Mouse (Mus musculus) lung, embryonic 16.5 days (tissue): ENCODE results near the gene Ern2. TPM values are rescaled to one million over a fixed set of nuclear protein-coding genes. Genes with fewer than 3 reads are reported as not detected.

Experiments used
- ATAC-seq: fragments of 200-750 bp; cut with Nextera tagmentation; 2 replicates; pipeline ENCODE4 v1.8.0; 2017; ENCODE audit warnings: low read depth, mild to moderate bottlenecking, moderate library complexity
- H3K27ac ChIP-seq: fragments of 300-500 bp; sonication (generic); 2 replicates; pipeline ENCODE4 v1.5.1; 2014; ENCODE audit warnings: mild to moderate bottlenecking, control low read depth, low read length
- H3K27me3 ChIP-seq: fragments of 300-500 bp; sonication (generic); 2 replicates; pipeline ENCODE4 v1.6.1; 2014; ENCODE audit warnings: low read depth, low read length, mixed read lengths; ENCODE audit not compliant: control insufficient read depth, insufficient read depth
- H3K36me3 ChIP-seq: fragments of 300-500 bp; sonication (generic); 2 replicates; pipeline ENCODE4 v1.6.1; 2014; ENCODE audit warnings: low read length; ENCODE audit not compliant: control insufficient read depth, insufficient read depth
- H3K4me1 ChIP-seq: fragments of 300-500 bp; sonication (generic); replicated peaks from 2 replicates; pipeline ENCODE4 v1.6.1; 2014; ENCODE audit warnings: low read length, mixed read lengths; ENCODE audit not compliant: control insufficient read depth, insufficient read depth
- H3K4me2 ChIP-seq: fragments of 300-500 bp; sonication (generic); 2 replicates; pipeline ENCODE4 v1.6.1; 2014; ENCODE audit warnings: low read depth, low read length, control low read depth
- H3K4me3 ChIP-seq: fragments of 300-500 bp; sonication (generic); 2 replicates; pipeline ENCODE4 v1.5.1; 2014; ENCODE audit warnings: mild to moderate bottlenecking, low read length, control low read depth
- H3K9ac ChIP-seq: fragments of 300-500 bp; sonication (generic); 2 replicates; pipeline ENCODE4 v1.6.1; 2014; ENCODE audit warnings: low read length, control low read depth
- H3K9me3 ChIP-seq: fragments of 300-500 bp; sonication (generic); 2 replicates; pipeline ENCODE4 v1.6.1; 2016; ENCODE audit warnings: low read length; ENCODE audit not compliant: control insufficient read depth
- WGBS: fragments of 180-500 bp; shearing (Covaris S2); extraction: QIAGEN DNeasy Blood & Tissue Kit; methylation state at CpG from one replicate; pipeline ENCODE4 v1.1.7; 2014; 5-methylcytosine and 5-hydroxymethylcytosine counted together
- polyA plus RNA-seq: library from polyadenylated mRNA; unstranded; fragments of >200 nt; fragmentation: Nextera tagmentation; extraction: Ambion mirVana; gene quantifications from 2 replicates; pipeline ENCODE4 v1.2.1, GENCODE M21; 2015

Ern2 gene
- polyA plus RNA-seq, 1 experiment from 2014 or later, result 0.34 TPM

DNA sequence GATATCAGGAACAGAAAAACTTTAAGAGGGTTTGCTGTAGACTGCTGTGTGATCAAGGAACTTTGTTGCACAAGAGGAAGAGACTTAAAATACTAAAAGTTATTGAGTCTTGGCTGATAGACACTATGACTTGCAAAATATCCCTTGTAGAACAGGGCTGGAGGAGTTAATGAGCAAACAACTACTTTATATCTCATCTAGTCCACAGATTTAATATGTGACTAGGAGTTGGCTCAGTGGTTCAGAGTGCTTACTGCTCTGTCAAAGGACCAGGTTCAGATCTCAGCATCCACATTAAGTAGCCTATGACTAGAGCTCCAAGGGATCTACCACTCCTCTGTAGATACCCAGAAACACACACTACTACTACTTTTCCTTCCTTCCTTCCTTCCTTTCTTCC, 48.9 kb downstream of the Ern2 start:
- no peak overlapping the region for H3K4me3 ChIP-seq
- no peak overlapping the region for H3K4me2 ChIP-seq
- no peaks in the 10 kb centered on the region for H3K27me3 ChIP-seq
- no peak overlapping the region for H3K9ac ChIP-seq
- peaks cover 6% of the 10 kb centered on the region for H3K4me1 ChIP-seq
- no peak overlapping the region for H3K27ac ChIP-seq
- no peaks in the 10 kb centered on the region for H3K9me3 ChIP-seq
- H3K36me3 ChIP-seq, result peaks cover 44% of the 10 kb centered on the region
- ATAC-seq, result no peak

DNA sequence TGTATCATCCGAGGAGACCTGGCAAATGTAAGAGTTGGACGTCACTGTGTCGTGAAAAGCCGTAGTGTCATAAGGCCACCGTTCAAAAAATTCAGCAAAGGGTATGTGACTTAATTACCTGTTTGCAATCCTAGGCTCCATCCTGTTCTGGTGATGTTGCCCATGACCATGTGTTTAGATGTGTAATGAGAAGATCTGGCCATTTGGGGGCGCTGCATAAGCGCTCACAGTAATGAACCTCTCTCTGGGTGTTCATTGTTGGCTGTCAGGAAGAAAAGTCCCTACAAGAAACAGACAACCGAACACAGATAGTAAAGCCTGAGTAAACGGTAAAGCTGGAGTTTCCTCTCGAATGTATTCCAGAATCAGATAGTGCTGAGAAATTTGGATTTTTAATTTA, 50.9 kb downstream of the Ern2 start:
- H3K36me3 ChIP-seq, result peaks cover 35% of the 10 kb centered on the region
- no peak overlapping the region for H3K4me3 ChIP-seq
- H3K27ac ChIP-seq, result no peak overlapping the region
- no peak for ATAC-seq
- no peak overlapping the region for H3K9ac ChIP-seq
- H3K9me3 ChIP-seq, result no peaks in the 10 kb centered on the region
- H3K4me1 ChIP-seq, result peaks cover 8% of the 10 kb centered on the region
- no peak overlapping the region for H3K4me2 ChIP-seq
- 68% methylated on average over 10 of the region's 10 CpGs for WGBS
- H3K27me3 ChIP-seq, result no peaks in the 10 kb centered on the region

DNA sequence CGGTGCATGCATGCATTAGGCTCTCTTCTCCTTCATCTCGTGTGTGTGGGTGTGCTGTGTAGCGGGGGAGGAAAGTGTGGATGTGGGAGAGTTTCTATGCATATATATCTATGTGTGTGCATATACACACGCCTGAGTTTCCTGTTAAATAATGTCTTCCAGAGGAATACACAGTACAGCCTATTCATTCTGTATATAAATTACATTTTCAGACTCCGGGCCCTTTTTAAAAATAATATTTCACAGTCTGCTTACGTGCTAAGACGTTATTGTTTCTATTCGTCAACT, 52.7 kb downstream of the Ern2 start:
- Histone ChIP-seq H3K4me3 (peak overlapping the region; percentile 91), H3K27ac (peak overlapping the region; percentile 42; the same call in 1 of the 2 replicates), H3K4me2 (peak overlapping the region; percentile 65), H3K9ac (peak overlapping the region; percentile 86), H3K4me1 (peaks cover 8% of the 10 kb centered on the region), H3K27me3 (no peaks in the 10 kb centered on the region), H3K9me3 (no peaks in the 10 kb centered on the region), H3K36me3 (peaks cover 18% of the 10 kb centered on the region)
- 11% methylated on average over 8 of the region's 8 CpGs for WGBS
- ATAC-seq, result no peak

DNA sequence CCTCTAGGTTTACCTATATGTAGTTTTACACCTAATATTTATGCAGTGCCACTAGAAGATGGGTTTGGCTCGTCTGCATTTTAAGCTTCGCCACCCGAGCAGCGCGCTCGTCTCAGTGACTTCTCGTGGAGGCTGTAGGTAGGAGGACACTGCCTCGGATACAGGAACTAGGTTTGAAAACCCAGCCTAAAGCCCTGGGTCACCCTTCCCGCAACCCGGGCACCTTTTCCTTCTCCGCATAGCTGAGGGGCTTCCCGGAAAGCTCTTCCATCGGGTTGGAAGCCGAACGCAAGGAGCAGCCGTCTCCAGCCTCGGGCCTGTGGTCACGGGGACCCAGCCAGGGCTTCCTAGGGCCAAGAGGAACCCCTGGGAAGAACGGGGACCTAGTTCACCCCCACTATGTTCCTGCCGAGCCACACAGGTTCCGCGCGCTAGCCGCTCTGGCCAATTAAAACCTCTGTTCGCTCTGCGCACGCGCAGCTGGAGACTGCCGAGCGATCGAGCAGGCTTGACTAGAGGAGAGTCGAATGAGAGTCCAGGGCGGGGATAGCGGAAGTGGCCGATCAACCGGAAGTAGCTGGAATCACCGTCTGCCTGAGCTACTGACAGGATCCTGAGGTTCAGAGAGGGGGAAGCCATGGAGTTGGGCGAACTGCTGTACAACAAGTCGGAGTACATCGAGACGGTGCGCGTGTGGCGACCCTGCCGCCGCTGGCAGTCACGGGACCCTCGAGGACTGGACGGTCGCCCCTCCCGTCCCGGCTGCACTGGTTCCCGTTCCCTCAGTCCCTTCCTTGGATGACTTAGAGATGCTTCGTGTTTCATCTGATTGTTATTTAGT, 53.3 kb downstream of the Ern2 start, which contains the start of the genes Palb2 and Dctn5:
Palb2 (minus strand) TSS at position 489 of the 841 bp plus-strand sequence.
Dctn5 (plus strand) TSS at position 545 of the 841 bp plus-strand sequence.
- 0% methylated on average over 54 of the region's 54 CpGs for WGBS
- peak; percentile 99 for ATAC-seq

DNA sequence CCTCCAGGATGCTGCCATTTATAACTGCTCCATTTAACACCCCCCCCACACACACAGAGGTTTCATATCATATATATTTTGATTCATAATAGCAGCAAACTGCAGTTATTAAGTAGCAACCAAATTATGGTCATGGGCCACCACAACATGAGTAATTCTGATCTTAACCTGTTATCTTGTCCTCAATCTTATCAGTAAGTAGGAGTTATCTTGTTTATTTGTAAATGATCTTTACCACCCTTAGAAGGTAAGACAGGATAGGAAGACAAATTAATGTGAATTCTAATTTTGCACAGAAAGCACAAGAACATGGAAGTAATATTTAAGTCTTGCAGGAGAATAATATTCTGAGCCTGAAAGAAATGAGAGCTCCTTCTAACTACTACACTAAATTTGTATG, 54.2 kb downstream of the Ern2 start:
- peaks cover 23% of the 10 kb centered on the region for H3K36me3 ChIP-seq
- H3K4me2 ChIP-seq, result peak overlapping the region; percentile 69
- H3K9ac ChIP-seq, result peak overlapping the region; percentile 94
- H3K4me1 ChIP-seq, result peaks cover 8% of the 10 kb centered on the region
- ATAC-seq, result no peak
- H3K27me3 ChIP-seq, result no peaks in the 10 kb centered on the region
- H3K9me3 ChIP-seq, result no peaks in the 10 kb centered on the region
- H3K27ac ChIP-seq, result no peak overlapping the region
- H3K4me3 ChIP-seq, result peak overlapping the region; percentile 91

More for the DNA sequence above, 53.3 kb downstream of the Ern2 start, which contains the start of the genes Palb2 and Dctn5:
- Histone ChIP-seq H3K27me3 (no peaks in the 10 kb centered on the region), H3K4me2 (peak within 1 kb of the TSS; percentile 69), H3K9ac (peak within 1 kb of the TSS; percentile 94), H3K4me3 (peak within 1 kb of the TSS; percentile 91), H3K9me3 (no peaks in the 10 kb centered on the region), H3K36me3 (peaks cover 22% of the 10 kb centered on the region), H3K27ac (peak within 1 kb of the TSS; percentile 42; the same call in 1 of the 2 replicates), H3K4me1 (peaks cover 8% of the 10 kb centered on the region)

DNA sequence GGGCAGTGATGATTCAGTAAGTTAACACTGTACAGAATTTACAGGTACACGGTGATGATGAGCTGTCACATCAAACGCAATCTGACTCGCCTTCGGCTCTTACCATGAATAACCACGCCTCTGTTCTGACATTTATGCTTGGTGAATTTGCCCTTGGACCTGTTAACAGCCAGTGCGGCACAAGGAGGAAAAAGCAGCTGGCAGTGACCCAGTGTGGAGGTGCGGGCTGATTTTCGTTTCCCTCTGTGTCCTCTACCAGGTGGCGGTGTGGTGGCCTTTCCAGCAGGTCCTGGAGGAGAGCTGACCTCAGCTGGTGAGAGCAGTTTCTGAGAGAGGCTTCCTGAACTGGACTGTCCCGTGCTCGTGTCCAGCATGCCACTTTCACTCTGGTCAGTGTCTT, 59.1 kb downstream of the Ern2 start:
- ATAC-seq, result no peak
- Histone ChIP-seq H3K9me3 (no peaks in the 10 kb centered on the region), H3K4me1 (peaks cover 2% of the 10 kb centered on the region; the same call in 1 of the 2 replicates), H3K9ac (no peak overlapping the region), H3K27me3 (no peaks in the 10 kb centered on the region), H3K4me3 (no peak overlapping the region), H3K4me2 (no peak overlapping the region), H3K36me3 (peaks cover 11% of the 10 kb centered on the region; the same call in 1 of the 2 replicates), H3K27ac (no peak overlapping the region)
- 93% methylated on average over 11 of the region's 11 CpGs for WGBS

DNA sequence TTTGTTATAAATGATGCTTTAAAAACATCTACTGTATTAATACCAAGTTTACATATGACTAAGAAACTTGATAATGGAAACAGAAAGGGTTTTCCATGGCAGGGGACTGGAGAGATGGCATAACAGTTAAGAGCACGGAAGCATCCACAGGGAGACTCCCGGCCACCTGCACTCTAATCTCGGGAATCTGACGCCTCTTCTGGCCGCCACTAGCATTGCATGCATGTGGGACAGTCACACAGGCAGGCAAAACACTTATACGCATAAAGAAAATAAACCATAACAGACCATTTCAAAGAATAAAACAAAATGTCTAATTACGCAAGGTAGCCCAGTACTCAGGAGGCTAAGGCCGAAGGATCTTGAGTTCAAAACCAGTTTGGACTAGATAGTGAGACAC, 60.4 kb downstream of the Ern2 start:
- Histone ChIP-seq H3K27me3 (no peaks in the 10 kb centered on the region), H3K4me1 (no peaks in the 10 kb centered on the region), H3K4me3 (no peak overlapping the region), H3K9ac (no peak overlapping the region), H3K27ac (no peak overlapping the region), H3K4me2 (no peak overlapping the region), H3K9me3 (no peaks in the 10 kb centered on the region), H3K36me3 (peaks cover 13% of the 10 kb centered on the region; the same call in 1 of the 2 replicates)
- ATAC-seq, result no peak
- 71% methylated on average over 8 of the region's 8 CpGs for WGBS

DNA sequence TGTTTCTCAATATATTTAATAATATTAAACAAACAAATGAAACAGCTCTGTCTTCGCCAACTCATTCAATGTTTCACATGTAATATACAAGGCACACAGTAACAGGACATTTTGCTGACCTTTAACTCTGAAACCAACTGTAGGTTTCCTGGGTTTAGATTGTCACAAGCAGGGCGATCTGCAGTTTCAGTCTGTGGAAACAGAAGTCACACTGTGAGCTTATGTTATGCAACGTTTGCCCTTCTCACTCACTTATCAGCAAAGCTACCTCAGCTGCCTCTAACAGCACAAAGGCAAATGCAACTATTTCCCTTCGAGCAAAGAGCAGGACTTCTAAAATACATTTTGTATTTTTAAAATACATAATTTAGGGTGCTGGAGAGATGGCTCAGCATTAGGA, 62.5 kb downstream of the Ern2 start:
- H3K27me3 ChIP-seq, result no peaks in the 10 kb centered on the region
- WGBS, result 76% methylated on average over 4 of the region's 4 CpGs
- no peaks in the 10 kb centered on the region for H3K9me3 ChIP-seq
- peaks cover 14% of the 10 kb centered on the region; the same call in 1 of the 2 replicates for H3K36me3 ChIP-seq
- no peaks in the 10 kb centered on the region for H3K4me1 ChIP-seq
- H3K9ac ChIP-seq, result no peak overlapping the region
- ATAC-seq, result no peak
- no peak overlapping the region for H3K4me2 ChIP-seq
- no peak overlapping the region for H3K27ac ChIP-seq
- H3K4me3 ChIP-seq, result no peak overlapping the region
